In genomic region chr2:49620626-49621117, GRCm38 (mm10) we compare ENCODE assay signal across 9 mouse cellular contexts. TPM values are rescaled to one million over a fixed set of nuclear protein-coding genes. Genes with fewer than 3 reads are reported as not detected.
DNase-seq lines count a peak whose midpoint lies in the region; ATAC-seq and TF ChIP-seq lines count a peak whose summit lies in the region.
"Had no signal": no experiment of that assay in that cellular context is flagged by ENCODE, and none has a peak within 500 bp of the region (broad histone marks: within the 10 kb centered on the region; RNA-seq: fewer than 3 reads in every experiment).

No protein-coding gene starts in this region.

- DNase-seq in ES-E14 (ENCODE audit: low read depth, low spot score) = no peak
- DNase-seq in cerebellum, adult 2 months = peak; percentile 71 to 73
- peak; percentile 83 for DNase-seq in forebrain, postnatal 0 days
- peak; percentile 49 to 60 for DNase-seq in left cerebral cortex, postnatal 36 days (ENCODE audit: low spot score in 2 of 2)
- peak; percentile 53 for DNase-seq in right cerebral cortex, adult 18-20 months
- DNase-seq in spleen, postnatal 14 days (ENCODE audit: low spot score in 2 of 2) = no peak
- no peak for DNase-seq in gastrocnemius, postnatal 25 days

- no peaks in the 10 kb centered on the region; a peak in 1 of 4 replicates for H3K4me1 ChIP-seq in ES-E14 (ENCODE audit: control insufficient read depth in 2 of 2, insufficient read depth in 2 of 2, low read length in 2 of 2, poor library complexity in 1 of 2)
- H3K4me1 ChIP-seq in cerebellum, adult 2 months (ENCODE audit: control insufficient read depth, insufficient read depth, low read length) = no peaks in the 10 kb centered on the region; the same call in 1 of the 2 replicates
- peaks cover 7% of the 10 kb centered on the region; the same call in 1 of the 2 replicates for H3K4me1 ChIP-seq in forebrain, postnatal 0 days (ENCODE audit: insufficient read depth)

- WGBS in cerebellum, adult 2 months = 2% methylated on average over 14 of the region's 14 CpGs
- WGBS in forebrain, postnatal 0 days = 4% methylated on average over 14 of the region's 14 CpGs

- no peaks in the 10 kb centered on the region for H3K27me3 ChIP-seq in cerebellum, adult 2 months (ENCODE audit: control insufficient read depth, insufficient read depth, low read length)
- no peaks in the 10 kb centered on the region for H3K27me3 ChIP-seq in forebrain, postnatal 0 days (ENCODE audit: insufficient read depth, low read length)

- H3K4me2 ChIP-seq in forebrain, postnatal 0 days (ENCODE audit: low read depth) = peak overlapping the region; percentile 73

- H3K36me3 ChIP-seq in ES-E14 (ENCODE audit: control insufficient read depth, insufficient read depth, low read length, poor library complexity, severe bottlenecking) = no peaks in the 10 kb centered on the region
- H3K36me3 ChIP-seq in forebrain, postnatal 0 days (ENCODE audit: insufficient read depth) = peaks cover 8% of the 10 kb centered on the region; the same call in 1 of the 2 replicates

- H3K9me3 ChIP-seq in ES-E14 (ENCODE audit: control insufficient read depth, insufficient read depth, low read depth, low read length) = no peaks in the 10 kb centered on the region
- H3K9me3 ChIP-seq in forebrain, postnatal 0 days (ENCODE audit: low read length) = no peaks in the 10 kb centered on the region

- H3K9ac ChIP-seq in ES-E14 (ENCODE audit: insufficient read depth, low read depth, low read length, poor library complexity, severe bottlenecking) = no peak overlapping the region
- H3K9ac ChIP-seq in forebrain, postnatal 0 days = peak overlapping the region; percentile 95

- peak overlapping the region; percentile 11 to 96; a peak in 2 of 4 replicates for H3K4me3 ChIP-seq in ES-E14 (ENCODE audit: insufficient read depth in 1 of 2, low read depth in 1 of 2, low read length in 2 of 2, poor library complexity in 1 of 2, severe bottlenecking in 1 of 2)
- H3K4me3 ChIP-seq in cerebellum, adult 2 months (replicated peaks; ENCODE audit: insufficient read depth, low read depth, low read length) = peak overlapping the region; percentile 81
- H3K4me3 ChIP-seq in forebrain, postnatal 0 days (ENCODE audit: low read depth, low read length) = peak overlapping the region; percentile 97

- intact Hi-C loops in left cerebral cortex, postnatal 36 days (cut with DNase I) = loop anchor here (2.0 to 5.0 kb wide), 3 partner anchors 77 to 168 kb away; no protein-coding TSS in a partner anchor

- no peak overlapping the region for H3K27ac ChIP-seq in ES-E14 (ENCODE audit: insufficient read depth, low read depth, low read length, poor library complexity, severe bottlenecking)
- peak overlapping the region; percentile 91 for H3K27ac ChIP-seq in cerebellum, adult 2 months (ENCODE audit: insufficient read depth, low read length)
- H3K27ac ChIP-seq in forebrain, postnatal 0 days (ENCODE audit: low read depth, low read length) = peak overlapping the region; percentile 92

- in situ Hi-C loops in ES-E14 (cut with MboI; ENCODE audit: low sequenced_read_pairs in 2 of 2, unreplicated experiment in 2 of 2) = no loop called here

- TF ChIP-seq CTCF in cerebellum, adult 2 months (IDR thresholded peaks at IDR 0.05; ENCODE audit: borderline replicate concordance, insufficient read depth, low read depth, low read length) = no peak
- TF ChIP-seq CTCF in forebrain, postnatal 0 days (IDR thresholded peaks at IDR 0.05; ENCODE audit: low read depth) = no peak

- peak; percentile 72 for ATAC-seq in forebrain, postnatal 0 days
- ATAC-seq in megakaryocyte-erythroid progenitor cell, adult 5-6 weeks (replicated peaks; ENCODE audit: low FRiP score, low TSS enrichment, poor library complexity, severe bottlenecking) = no peak

- peak; percentile 53; the same call in 1 of the 2 replicates for TF ChIP-seq POLR2A in cerebellum, adult 2 months (IDR thresholded peaks at IDR 0.05; ENCODE audit: borderline replicate concordance, insufficient read depth, low read length)

TF ChIP-seq in ES-E14, 5 proteins besides CTCF, POLR2A, EP300 and RAD21:
- TF ChIP-seq HCFC1 (IDR thresholded peaks at IDR 0.05; ENCODE audit: borderline replicate concordance, insufficient read depth, low read length) = no peak
- no peak for TF ChIP-seq CHD2 (IDR thresholded peaks at IDR 0.05; ENCODE audit: low read depth, low read length)
- no peak for TF ChIP-seq MAFK (IDR thresholded peaks at IDR 0.05; ENCODE audit: insufficient read depth, low read depth, low read length)
- no peak for TF ChIP-seq ZC3H11A (IDR thresholded peaks at IDR 0.05; ENCODE audit: borderline replicate concordance, low read depth, low read length)
- no peak for TF ChIP-seq ZNF384 (IDR thresholded peaks at IDR 0.05; ENCODE audit: low read depth, low read length)
TF ChIP-seq in ES-E14: peak in this region for 0.

RNA-seq across cellular contexts. Expression of gene Kif5c, which starts 1.6 kb away (rescaled TPM):
- total RNA-seq in ES-E14 (2012; rRNA removed) = 34.2 and 37.3 TPM in 2 replicates
- polyA plus RNA-seq in cerebellum, adult 2 months (2012; rRNA removed) = 257 and 291 TPM in 2 replicates
- total RNA-seq in forebrain, postnatal 0 days (2014; rRNA removed) = 349 and 408 TPM in 2 replicates
- 112 and 163 TPM in 2 replicates for polyA plus RNA-seq in forebrain, postnatal 0 days (2015; fragmentation: Nextera tagmentation; extraction: Ambion mirVana)
- 100 to 1,000 TPM; 591 to 630 TPM for total RNA-seq in left cerebral cortex, postnatal 36 days (2021)
- total RNA-seq in megakaryocyte-erythroid progenitor cell, adult 5-6 weeks (2014; fragmentation: Nextera tagmentation) = 0.09 and 0.74 TPM in 2 replicates
- 2.0 TPM in 1 of 2 replicates, not detected in the other for total RNA-seq in megakaryocyte-erythroid progenitor cell, adult 5-6 weeks (2017)
- total RNA-seq in gastrocnemius, postnatal 25 days (2021) = under 1 TPM; 0.24 to 0.41 TPM
- polyA plus RNA-seq: liver, adult 2 months had no signal

Comparison
In these comparisons a context has a peak if more than half of its experiments do, and no peak if none do; other contexts are left out.
1. DNase-seq: peak in cerebellum, adult 2 months (2 of 2), forebrain, postnatal 0 days (single experiment), left cerebral cortex, postnatal 36 days (2 of 2) and right cerebral cortex, adult 18-20 months (single experiment); none in ES-E14 (single experiment), spleen, postnatal 14 days (0 of 2) and gastrocnemius, postnatal 25 days (single experiment).
2. RNA of gene Kif5c, which starts 1.6 kb away (total RNA-seq): 591 to 630 TPM in left cerebral cortex, postnatal 36 days, 349 to 408 TPM in forebrain, postnatal 0 days and 34.2 to 37.3 TPM in ES-E14; 0.09 to 2.0 TPM in megakaryocyte-erythroid progenitor cell, adult 5-6 weeks and 0.24 to 0.41 TPM in gastrocnemius, postnatal 25 days; every median in the first group is over 10 times any median in the second.
3. Peak in every context shown above with its lines, with median percentiles within 50 percentile points of each other: H3K4me3 ChIP-seq.